11 mouse cellular contexts compared by ENCODE assay signal in the genomic region with DNA sequence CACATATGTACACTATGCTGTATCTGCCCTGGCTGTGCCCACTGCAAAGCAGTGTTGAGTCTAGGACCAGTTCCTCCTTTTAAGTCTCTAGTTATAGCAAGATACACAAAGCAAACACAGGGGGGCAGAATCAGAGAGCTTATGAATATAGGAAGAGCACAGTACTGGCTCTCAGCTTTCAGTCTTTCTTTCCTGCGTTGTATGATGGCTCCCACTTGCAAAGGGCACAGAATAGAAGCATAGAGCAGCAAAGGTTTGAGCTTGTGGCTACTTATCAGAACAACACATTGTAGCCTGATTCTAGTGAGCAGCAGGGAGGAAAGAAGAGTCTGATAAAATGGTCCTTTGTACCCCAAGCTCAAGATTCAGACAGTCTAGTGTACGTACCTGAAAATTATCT. TPM values are rescaled to one million over a fixed set of nuclear protein-coding genes. Genes with fewer than 3 reads are reported as not detected.
DNase-seq lines count a peak whose midpoint lies in the region; ATAC-seq and TF ChIP-seq lines count a peak whose summit lies in the region.
"Had no signal": no experiment of that assay in that cellular context is flagged by ENCODE, and none has a peak within 500 bp of the region (broad histone marks: within the 10 kb centered on the region; RNA-seq: fewer than 3 reads in every experiment).

No protein-coding gene starts in this region.

- no peaks in the 10 kb centered on the region for H3K36me3 ChIP-seq in heart, embryonic 12.5 days
- no peaks in the 10 kb centered on the region for H3K36me3 ChIP-seq in hindbrain, embryonic 12.5 days

- H3K4me2 ChIP-seq in heart, embryonic 12.5 days: no peak overlapping the region
- H3K4me2 ChIP-seq in hindbrain, embryonic 12.5 days (replicated peaks): no peak overlapping the region

- peak; percentile 4; the same call in 1 of the 2 replicates for TF ChIP-seq CTCF in lung, adult 2 months (IDR thresholded peaks at IDR 0.05; ENCODE audit: insufficient read depth, low read length)

- TF ChIP-seq POLR2A in lung, adult 2 months (IDR thresholded peaks at IDR 0.05; ENCODE audit: borderline replicate concordance, extremely low read depth, low read depth, low read length): no peak

- H3K27me3 ChIP-seq in heart, embryonic 12.5 days (replicated peaks): no peaks in the 10 kb centered on the region
- no peaks in the 10 kb centered on the region for H3K27me3 ChIP-seq in hindbrain, embryonic 12.5 days

- no peaks in the 10 kb centered on the region for H3K9me3 ChIP-seq in heart, embryonic 12.5 days (replicated peaks)
- no peaks in the 10 kb centered on the region for H3K9me3 ChIP-seq in hindbrain, embryonic 12.5 days (replicated peaks)

- peak; percentile 83 for DNase-seq in heart, adult 11 months
- peak; percentile 12 for DNase-seq in urinary bladder, postnatal 14 days (ENCODE audit: low spot score)
- no peak for DNase-seq in urinary bladder, adult 2 months (ENCODE audit: low spot score)
- DNase-seq in lung, adult 2 months: no peak
- DNase-seq in gastrocnemius, postnatal 4 days (ENCODE audit: low spot score in 2 of 2): no peak
- no peak for DNase-seq in urinary bladder, postnatal 10 days (ENCODE audit: low spot score)

- H3K9ac ChIP-seq in heart, embryonic 12.5 days: no peak overlapping the region
- H3K9ac ChIP-seq in hindbrain, embryonic 12.5 days: no peak overlapping the region

- H3K4me1 ChIP-seq in heart, embryonic 12.5 days (replicated peaks): no peaks in the 10 kb centered on the region
- peaks cover 2% of the 10 kb centered on the region; the same call in 1 of the 2 replicates for H3K4me1 ChIP-seq in lung, adult 2 months (ENCODE audit: control insufficient read depth, insufficient read depth, low read length)
- H3K4me1 ChIP-seq in hindbrain, embryonic 12.5 days: no peaks in the 10 kb centered on the region

- H3K4me3 ChIP-seq in heart, embryonic 12.5 days: no peak overlapping the region
- H3K4me3 ChIP-seq in lung, adult 2 months (replicated peaks; ENCODE audit: extremely low read depth, low read depth, low read length): no peak overlapping the region
- H3K4me3 ChIP-seq in hindbrain, embryonic 12.5 days: no peak overlapping the region
- H3K4me3 ChIP-seq: erythroblast, embryonic 14.5 days had no signal

- 71% methylated on average over 2 of the region's 2 CpGs for WGBS in heart, embryonic 12.5 days
- 58% methylated on average over 2 of the region's 2 CpGs for WGBS in lung, adult 2 months
- WGBS in hindbrain, embryonic 12.5 days: 88% methylated on average over 2 of the region's 2 CpGs

- no peak for ATAC-seq in heart, embryonic 12.5 days (ENCODE audit: insufficient number of reproducible peaks, low FRiP score)
- no peak for ATAC-seq in hindbrain, embryonic 12.5 days (ENCODE audit: low FRiP score)

- no peak overlapping the region for H3K27ac ChIP-seq in heart, embryonic 12.5 days (ENCODE audit: poor library complexity, severe bottlenecking)
- H3K27ac ChIP-seq in hindbrain, embryonic 12.5 days: no peak overlapping the region

RNA-seq across cellular contexts. Expression of a gene that starts 8.0 kb away (rescaled TPM):
- not detected in 2 replicates for polyA plus RNA-seq in heart, embryonic 12.5 days (2016; fragmentation: Nextera tagmentation; extraction: Ambion mirVana)
- polyA plus RNA-seq in urinary bladder, adult 2 months (2012; rRNA removed): 0.17 and 0.37 TPM in 2 replicates
- polyA plus RNA-seq in lung, adult 2 months (2012; rRNA removed): not detected in 2 replicates
- not detected for total RNA-seq in gastrocnemius, postnatal 4 days (2021)
- not detected in 2 replicates for polyA plus RNA-seq in hindbrain, embryonic 12.5 days (2016; fragmentation: Nextera tagmentation; extraction: Ambion mirVana)
- total RNA-seq: ES-E14; left cerebral cortex, adult 18-20 months had no signal
- polyA plus RNA-seq: erythroblast, embryonic 14.5 days had no signal

RNA-seq across cellular contexts. Expression of a gene that starts 17.7 kb away (rescaled TPM):
- polyA plus RNA-seq in heart, embryonic 12.5 days (2016; fragmentation: Nextera tagmentation; extraction: Ambion mirVana): 0.50 and 0.98 TPM in 2 replicates
- polyA plus RNA-seq in urinary bladder, adult 2 months (2012; rRNA removed): 3.0 and 3.8 TPM in 2 replicates
- 3.1 and 4.9 TPM in 2 replicates for polyA plus RNA-seq in lung, adult 2 months (2012; rRNA removed)
- 1 to 10 TPM; 3.7 to 4.2 TPM for total RNA-seq in gastrocnemius, postnatal 4 days (2021)
- polyA plus RNA-seq in hindbrain, embryonic 12.5 days (2016; fragmentation: Nextera tagmentation; extraction: Ambion mirVana): 0.99 and 1.1 TPM in 2 replicates
- total RNA-seq: ES-E14; left cerebral cortex, adult 18-20 months had no signal
- polyA plus RNA-seq: erythroblast, embryonic 14.5 days had no signal

RNA-seq across cellular contexts. Expression of a gene that starts 35.6 kb away (rescaled TPM):
- polyA plus RNA-seq in heart, embryonic 12.5 days (2016; fragmentation: Nextera tagmentation; extraction: Ambion mirVana): 0.05 and 0.13 TPM in 2 replicates
- polyA plus RNA-seq in urinary bladder, adult 2 months (2012; rRNA removed): 0.32 and 0.38 TPM in 2 replicates
- polyA plus RNA-seq in lung, adult 2 months (2012; rRNA removed): 0.11 and 0.53 TPM in 2 replicates
- total RNA-seq in gastrocnemius, postnatal 4 days (2021): not detected
- polyA plus RNA-seq in hindbrain, embryonic 12.5 days (2016; fragmentation: Nextera tagmentation; extraction: Ambion mirVana): not detected in 2 replicates
- total RNA-seq: ES-E14; left cerebral cortex, adult 18-20 months had no signal
- polyA plus RNA-seq: erythroblast, embryonic 14.5 days had no signal

Comparison
In these comparisons a context has a peak if more than half of its experiments do, and no peak if none do; other contexts are left out.
1. DNase-seq: peak in heart, adult 11 months (single experiment) and urinary bladder, postnatal 14 days (single experiment); none in urinary bladder, adult 2 months (single experiment), lung, adult 2 months (single experiment), gastrocnemius, postnatal 4 days (0 of 2) and urinary bladder, postnatal 10 days (single experiment).